Mouse (Mus musculus) lung, embryonic 15.5 days (tissue): Measurements from ENCODE around the gene Trim47. TPM values are rescaled to one million over a fixed set of nuclear protein-coding genes. Genes with fewer than 3 reads are reported as not detected.

ENCODE experiments used
- ATAC-seq: fragments of 200-750 bp; cut with Nextera tagmentation; 2 replicates; pipeline ENCODE4 v1.8.0; 2017; ENCODE audit warnings: moderate number of reproducible peaks, borderline replicate concordance; ENCODE audit not compliant: low FRiP score, low TSS enrichment; ENCODE audit errors: extremely low read depth
- H3K27ac ChIP-seq: fragments of 300-500 bp; sonication (generic); 2 replicates; pipeline ENCODE4 v1.5.1; 2015; ENCODE audit warnings: moderate library complexity, mild to moderate bottlenecking, inconsistent platforms
- H3K27me3 ChIP-seq: fragments of 300-500 bp; sonication (generic); 2 replicates; pipeline ENCODE4 v1.6.1; 2015; ENCODE audit warnings: inconsistent platforms
- H3K36me3 ChIP-seq: fragments of 300-500 bp; sonication (generic); 2 replicates; pipeline ENCODE4 v1.6.1; 2015; ENCODE audit warnings: inconsistent platforms
- H3K4me1 ChIP-seq: fragments of 300-500 bp; sonication (generic); 2 replicates; pipeline ENCODE4 v1.6.1; 2015; ENCODE audit warnings: inconsistent platforms
- H3K4me2 ChIP-seq: fragments of 300-500 bp; sonication (generic); 2 replicates; pipeline ENCODE4 v1.6.1; 2015; ENCODE audit warnings: inconsistent platforms, mild to moderate bottlenecking, moderate library complexity
- H3K4me3 ChIP-seq: fragments of 300-500 bp; sonication (generic); 2 replicates; pipeline ENCODE4 v1.5.1; 2015; ENCODE audit warnings: mild to moderate bottlenecking, inconsistent platforms
- H3K9ac ChIP-seq: fragments of 300-500 bp; sonication (generic); 2 replicates; pipeline ENCODE4 v1.6.1; 2015; ENCODE audit warnings: inconsistent platforms
- H3K9me3 ChIP-seq: fragments of 300-500 bp; sonication (generic); 2 replicates; pipeline ENCODE4 v1.6.1; 2016; ENCODE audit warnings: inconsistent platforms
- WGBS: fragments of 180-500 bp; shearing (Covaris S2); methylation state at CpG from one replicate; pipeline ENCODE4 v1.1.7; 2015; 5-methylcytosine and 5-hydroxymethylcytosine counted together
- polyA plus RNA-seq: library from polyadenylated mRNA; unstranded; fragments of >200 nt; fragmentation: Nextera tagmentation; extraction: Ambion mirVana; gene quantifications from 2 replicates; pipeline ENCODE4 v1.2.1, GENCODE M21; 2015

The Trim47 gene
- polyA plus RNA-seq, 1 experiment from 2014 or later, result 25.9 TPM

DNA sequence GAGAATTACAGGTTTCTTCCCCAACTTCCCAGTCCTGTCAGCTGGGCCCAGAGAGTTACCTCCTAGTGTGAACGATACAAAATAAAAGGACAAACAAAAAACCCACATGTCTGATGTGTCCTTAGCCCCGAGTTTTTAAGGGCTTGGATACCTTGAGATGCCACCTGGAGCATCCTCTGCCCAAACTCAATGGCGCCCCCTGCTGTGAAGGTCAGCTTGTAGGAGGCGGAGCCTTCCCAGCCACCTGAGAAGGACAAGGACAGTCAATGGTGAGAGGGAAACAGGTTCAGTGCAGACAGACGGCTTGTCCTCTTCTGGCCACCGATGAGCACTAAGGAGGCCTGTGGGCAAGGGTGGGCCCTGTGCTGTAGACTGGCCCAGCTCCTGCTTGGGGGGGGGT is 45.9 kb downstream of the Trim47 start:
- H3K9me3 ChIP-seq, result no peaks in the 10 kb centered on the region
- 71% methylated on average over 6 of the region's 6 CpGs for WGBS
- no peak overlapping the region for H3K9ac ChIP-seq
- peaks cover 27% of the 10 kb centered on the region for H3K4me1 ChIP-seq
- no peak overlapping the region for H3K4me2 ChIP-seq
- H3K27me3 ChIP-seq, result no peaks in the 10 kb centered on the region
- no peak overlapping the region for H3K4me3 ChIP-seq
- ATAC-seq, result no peak
- H3K36me3 ChIP-seq, result peaks cover 49% of the 10 kb centered on the region
- no peak overlapping the region for H3K27ac ChIP-seq

DNA sequence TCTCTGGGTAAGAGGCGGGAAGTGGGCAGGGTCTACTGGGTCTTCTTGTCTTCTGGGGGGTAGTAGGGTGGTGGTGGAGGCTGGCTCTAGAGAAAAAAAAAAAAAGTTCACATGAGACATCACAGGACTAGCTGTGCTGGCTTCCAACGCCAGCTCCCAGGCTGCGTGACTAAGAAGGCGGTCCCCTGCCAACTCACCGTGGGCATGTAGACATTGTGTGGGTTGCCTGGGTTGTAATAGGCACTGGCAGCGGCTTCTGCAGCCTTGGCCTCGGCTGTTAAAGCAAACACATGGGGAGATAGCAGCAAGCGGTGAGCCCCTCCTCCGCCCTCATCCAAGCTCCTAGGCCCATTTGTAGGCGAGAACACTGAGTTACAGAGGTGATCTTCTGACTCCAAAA is 47.5 kb downstream of the Trim47 start:
- H3K4me2 ChIP-seq, result no peak overlapping the region
- H3K9ac ChIP-seq, result no peak overlapping the region
- no peaks in the 10 kb centered on the region for H3K27me3 ChIP-seq
- no peak overlapping the region for H3K27ac ChIP-seq
- peaks cover 17% of the 10 kb centered on the region for H3K4me1 ChIP-seq
- H3K9me3 ChIP-seq, result no peaks in the 10 kb centered on the region
- 79% methylated on average over 10 of the region's 10 CpGs for whole genome bisulfite sequencing
- H3K36me3 ChIP-seq, result peaks cover 49% of the 10 kb centered on the region
- ATAC-seq, result no peak
- no peak overlapping the region for H3K4me3 ChIP-seq

DNA sequence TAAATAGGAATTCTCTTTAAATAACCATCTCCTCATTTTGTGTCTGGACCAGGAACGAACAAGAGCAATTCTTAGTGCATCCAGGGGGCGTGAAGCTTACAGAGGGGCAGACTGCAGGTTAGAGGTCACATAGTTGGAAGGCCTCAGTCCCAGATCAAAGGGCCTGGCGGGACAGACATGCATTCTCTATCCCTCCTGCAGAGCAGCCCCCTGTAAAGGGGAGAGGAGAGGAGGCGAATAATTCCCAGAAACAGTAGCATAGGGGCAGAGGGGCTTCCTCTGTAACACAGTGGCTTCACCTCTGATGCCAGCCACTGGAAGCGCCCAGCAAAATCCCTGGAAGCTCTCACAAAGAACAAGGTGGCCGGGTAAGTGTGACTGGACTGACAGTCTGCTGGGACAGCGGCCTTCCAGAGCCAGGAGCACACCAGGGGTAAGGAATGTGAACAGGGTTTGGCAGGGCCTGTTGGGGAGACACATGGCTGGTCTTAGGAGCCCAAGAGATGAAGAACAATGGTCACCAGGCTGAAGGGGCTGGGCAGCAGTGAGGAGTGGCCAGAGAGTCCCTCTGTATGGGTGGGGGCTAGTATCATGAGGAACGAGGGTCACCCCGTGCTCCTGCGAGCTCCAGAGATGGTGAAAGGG is 48.2 kb downstream of the Trim47 start:
- Histone ChIP-seq H3K9ac (no peak overlapping the region), H3K4me2 (no peak overlapping the region; the same call in 1 of the 2 replicates), H3K4me3 (no peak overlapping the region), H3K9me3 (no peaks in the 10 kb centered on the region), H3K4me1 (peaks cover 17% of the 10 kb centered on the region), H3K27me3 (no peaks in the 10 kb centered on the region), H3K36me3 (peaks cover 49% of the 10 kb centered on the region), H3K27ac (peak overlapping the region; percentile 35; the same call in 1 of the 2 replicates)
- ATAC-seq, result no peak
- 40% methylated on average over 10 of the region's 10 CpGs for WGBS

DNA sequence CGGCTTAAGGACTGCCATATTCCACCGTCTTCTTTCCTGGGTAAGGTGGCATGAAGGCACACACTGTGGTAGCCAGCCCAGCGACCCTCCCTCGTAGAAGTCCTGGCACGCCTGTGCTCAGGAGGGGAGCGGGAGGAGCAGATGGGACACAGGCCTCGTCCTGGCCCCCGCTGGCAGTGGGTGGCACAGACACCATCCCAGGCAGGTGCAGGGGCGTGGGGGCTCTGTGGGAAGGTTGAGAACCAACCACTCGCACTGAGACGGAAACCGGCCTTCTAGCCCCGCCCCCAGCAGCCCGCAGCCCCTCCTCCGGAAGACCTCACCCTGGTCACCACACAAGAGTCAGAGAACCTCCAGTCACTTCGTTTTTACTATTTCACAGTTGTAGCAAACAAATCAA is 48.8 kb downstream of the Trim47 start:
- Histone ChIP-seq H3K27ac (peak overlapping the region; percentile 82), H3K27me3 (no peaks in the 10 kb centered on the region), H3K4me3 (peak overlapping the region; percentile 27), H3K4me2 (peak overlapping the region; percentile 54), H3K9me3 (no peaks in the 10 kb centered on the region), H3K4me1 (peaks cover 17% of the 10 kb centered on the region), H3K9ac (no peak overlapping the region), H3K36me3 (peaks cover 43% of the 10 kb centered on the region)
- 11% methylated on average over 16 of the region's 16 CpGs for WGBS
- peak; percentile 22; the same call in 1 of the 2 replicates for ATAC-seq

DNA sequence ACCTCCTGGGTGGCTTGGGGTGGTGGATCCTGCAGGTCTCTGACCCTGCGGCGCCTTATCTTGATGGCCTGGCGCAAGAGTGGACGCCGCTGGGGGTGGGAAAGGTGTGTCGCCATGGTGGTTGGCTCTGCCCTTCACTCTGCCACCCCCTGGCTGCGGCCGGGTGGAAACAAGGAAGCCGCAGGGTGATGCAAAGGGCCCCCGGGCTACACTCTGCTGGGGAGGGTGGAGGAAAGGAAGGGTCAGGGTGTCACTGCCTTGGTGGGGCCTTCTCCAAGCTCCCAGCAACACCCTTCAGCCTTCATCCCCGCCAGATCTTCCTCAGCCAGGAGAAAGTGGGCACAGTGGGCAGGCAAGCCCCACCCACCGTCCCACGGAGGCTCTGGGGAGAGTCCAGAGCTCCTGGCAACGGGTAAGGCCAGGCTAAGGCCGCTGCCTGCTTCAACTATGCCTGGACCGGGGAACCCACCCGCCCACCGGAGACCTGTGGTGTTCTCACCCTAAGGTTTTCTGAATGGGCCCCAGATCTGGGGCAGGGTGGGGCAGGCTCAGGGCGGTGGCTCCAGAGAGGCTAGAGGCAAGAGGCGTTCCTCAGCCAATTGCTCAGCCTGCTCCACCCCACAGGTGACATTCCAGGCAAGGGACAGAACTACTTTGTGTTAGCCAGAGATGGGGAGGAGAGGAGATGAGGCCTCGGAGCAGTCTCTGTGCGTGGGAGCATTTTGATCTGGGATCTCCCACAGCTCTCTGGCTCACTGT is 49.4 kb downstream of the Trim47 start, which contains the start of gene Unc13d:
Unc13d (minus strand) TSS at position 516 of the 759 bp plus-strand sequence.
- WGBS, result 47% methylated on average over 22 of the region's 22 CpGs
- no peaks in the 10 kb centered on the region for H3K27me3 ChIP-seq
- H3K9me3 ChIP-seq, result no peaks in the 10 kb centered on the region
- peaks cover 39% of the 10 kb centered on the region for H3K36me3 ChIP-seq
- H3K4me1 ChIP-seq, result peaks cover 17% of the 10 kb centered on the region
- H3K4me3 ChIP-seq, result peak within 1 kb of the TSS; percentile 27
- peak within 1 kb of the TSS; percentile 54 for H3K4me2 ChIP-seq
- peak within 1 kb of the TSS; percentile 82 for H3K27ac ChIP-seq
- peak; percentile 65; the same call in 1 of the 2 replicates for ATAC-seq
- H3K9ac ChIP-seq, result peak within 1 kb of the TSS; percentile 24; the same call in 1 of the 2 replicates

DNA sequence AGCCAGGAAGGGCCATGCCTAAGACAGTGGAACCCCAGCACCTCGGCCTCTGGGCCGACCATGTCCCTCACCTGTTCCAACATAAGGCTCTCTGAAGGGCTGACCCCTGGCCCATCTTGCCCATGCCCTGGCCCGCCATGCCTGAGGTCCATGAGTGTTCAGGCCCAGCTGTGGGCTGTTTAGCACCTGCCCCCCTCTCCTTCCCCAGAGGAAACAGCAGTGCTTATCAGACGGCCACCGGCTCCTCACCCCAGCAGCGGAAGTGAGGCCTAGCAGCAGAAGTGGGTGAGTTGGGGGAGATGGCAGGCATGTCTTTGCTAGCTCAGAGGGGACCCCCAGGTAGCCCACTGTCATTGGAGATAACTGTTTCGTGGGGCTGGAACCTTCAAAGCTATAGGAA is 50.2 kb downstream of the Trim47 start:
- H3K27ac ChIP-seq, result no peak overlapping the region; the same call in 1 of the 2 replicates
- H3K4me3 ChIP-seq, result peak overlapping the region; percentile 27; the same call in 1 of the 2 replicates
- H3K27me3 ChIP-seq, result no peaks in the 10 kb centered on the region
- ATAC-seq, result no peak
- peak overlapping the region; percentile 54 for H3K4me2 ChIP-seq
- 0 out of 2 replicates have a peak overlapping the region, but pooled peaks have one; percentile 24 for H3K9ac ChIP-seq
- no peaks in the 10 kb centered on the region for H3K9me3 ChIP-seq
- WGBS, result 52% methylated on average over 7 of the region's 7 CpGs
- H3K36me3 ChIP-seq, result peaks cover 31% of the 10 kb centered on the region
- peaks cover 17% of the 10 kb centered on the region for H3K4me1 ChIP-seq

DNA sequence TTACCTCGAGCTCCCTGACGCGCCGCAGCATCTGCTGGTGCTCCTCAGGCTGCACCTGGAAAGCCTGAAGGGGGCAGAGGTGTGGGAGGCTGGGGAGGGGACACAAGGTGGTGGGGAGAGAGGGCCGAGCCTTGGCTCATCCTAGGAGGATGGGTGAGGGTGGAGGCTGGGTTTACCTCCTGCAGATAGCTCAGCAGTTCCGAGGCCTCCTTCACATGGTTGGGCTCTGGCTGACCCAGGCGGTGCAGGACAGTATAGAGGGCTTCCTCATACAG is 50.8 kb downstream of the Trim47 start:
- no peak overlapping the region for H3K9ac ChIP-seq
- no peak overlapping the region for H3K27ac ChIP-seq
- peaks cover 17% of the 10 kb centered on the region for H3K4me1 ChIP-seq
- no peak for ATAC-seq
- H3K4me3 ChIP-seq, result no peak overlapping the region
- no peak overlapping the region for H3K4me2 ChIP-seq
- H3K36me3 ChIP-seq, result peaks cover 25% of the 10 kb centered on the region
- 60% methylated on average over 7 of the region's 7 CpGs for WGBS
- no peaks in the 10 kb centered on the region for H3K27me3 ChIP-seq
- H3K9me3 ChIP-seq, result no peaks in the 10 kb centered on the region

DNA sequence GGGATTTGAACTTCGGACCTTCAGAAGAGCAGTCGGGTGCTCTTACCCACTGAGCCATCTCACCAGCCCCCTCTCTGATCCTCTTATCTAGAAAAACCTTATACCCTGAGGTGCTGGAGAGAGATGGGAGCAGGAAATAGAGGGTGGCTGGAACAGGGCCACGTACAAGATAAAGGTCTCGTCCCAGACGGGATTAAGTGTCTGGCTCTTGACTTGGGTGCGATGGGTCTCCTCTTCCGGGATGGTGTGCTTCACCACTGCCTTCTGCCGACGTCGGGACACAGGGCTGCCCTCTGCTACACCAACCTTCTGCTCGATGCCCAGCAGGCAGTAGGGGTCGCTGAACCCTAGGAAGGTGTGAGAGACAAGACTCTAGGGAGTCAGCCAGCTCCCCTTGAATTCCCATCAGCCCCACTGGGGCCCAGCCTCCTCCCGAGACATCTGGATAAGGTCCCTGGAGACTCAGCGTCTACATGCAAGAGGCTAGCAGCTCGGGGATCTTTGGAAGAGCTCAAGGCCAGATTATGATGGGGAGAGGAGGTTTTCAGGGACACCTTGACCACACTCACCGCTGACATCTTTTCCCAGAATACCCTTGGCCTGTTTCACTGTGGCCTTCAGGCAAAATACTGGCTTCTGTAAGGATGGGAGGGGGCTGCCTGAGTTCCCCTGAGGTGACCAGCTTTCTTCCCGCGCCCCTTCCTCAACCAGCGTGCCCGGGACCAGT is 51.3 kb downstream of the Trim47 start:
- ATAC-seq, result no peak
- Histone ChIP-seq H3K9ac (no peak overlapping the region), H3K4me1 (peaks cover 17% of the 10 kb centered on the region), H3K4me2 (no peak overlapping the region), H3K9me3 (no peaks in the 10 kb centered on the region), H3K4me3 (no peak overlapping the region), H3K36me3 (peaks cover 21% of the 10 kb centered on the region), H3K27me3 (no peaks in the 10 kb centered on the region), H3K27ac (no peak overlapping the region)
- 41% methylated on average over 20 of the region's 20 CpGs for WGBS

DNA sequence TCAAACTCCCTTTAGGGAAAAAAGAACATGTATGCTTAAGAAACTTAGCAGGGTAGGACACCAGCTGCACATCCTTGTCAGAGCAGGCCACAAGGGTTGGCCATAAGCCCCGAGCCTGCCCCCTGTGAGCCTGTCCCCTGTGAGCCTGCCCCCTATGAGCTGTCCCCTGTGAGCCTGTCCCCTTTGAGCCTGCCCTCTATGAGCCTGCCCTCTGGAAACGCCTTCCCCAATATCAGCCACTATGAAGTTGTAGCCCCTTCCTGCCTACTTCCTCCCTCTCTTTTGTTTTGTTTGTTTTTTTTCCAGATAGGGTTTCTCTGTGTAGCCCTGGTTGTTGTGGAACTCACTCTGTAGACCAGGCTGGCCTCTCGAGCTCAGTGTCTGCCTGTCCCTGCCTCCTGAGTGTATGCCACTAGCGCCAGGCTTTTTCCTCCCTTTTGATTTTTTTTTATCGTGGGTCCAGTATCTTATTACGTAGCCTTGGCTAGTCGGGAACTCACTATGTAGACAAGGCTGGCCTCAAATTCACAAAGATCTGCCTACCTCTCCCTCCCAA is 52.5 kb downstream of the Trim47 start:
- Histone ChIP-seq H3K9me3 (no peaks in the 10 kb centered on the region), H3K9ac (no peak overlapping the region), H3K27ac (no peak overlapping the region), H3K36me3 (peaks cover 9% of the 10 kb centered on the region), H3K4me1 (peaks cover 17% of the 10 kb centered on the region), H3K4me3 (no peak overlapping the region), H3K4me2 (no peak overlapping the region), H3K27me3 (no peaks in the 10 kb centered on the region)
- 56% methylated on average over 7 of the region's 7 CpGs for WGBS
- no peak for ATAC-seq

DNA sequence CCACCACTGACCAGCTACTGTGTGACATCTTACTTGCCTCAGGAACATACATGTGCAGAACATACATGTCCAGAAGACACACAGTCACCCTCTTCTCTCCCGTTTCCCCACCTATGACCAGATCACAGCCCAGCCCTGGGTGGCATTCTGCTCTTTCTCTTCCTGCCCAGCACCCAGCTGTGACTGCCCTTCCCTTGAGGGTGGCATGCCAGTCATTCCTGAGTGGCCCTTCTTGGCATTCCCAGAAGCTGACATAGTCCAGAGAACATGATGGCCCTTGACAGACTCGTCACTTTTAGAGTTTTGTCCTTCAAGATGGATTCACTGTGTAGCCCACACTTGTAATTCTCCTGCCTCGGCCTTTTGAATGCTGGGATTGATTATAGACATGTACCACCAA is 54.4 kb downstream of the Trim47 start:
- WGBS, result 55% methylated on average over 3 of the region's 3 CpGs
- Histone ChIP-seq H3K9ac (no peak overlapping the region), H3K4me1 (peaks cover 7% of the 10 kb centered on the region; the same call in 1 of the 2 replicates), H3K9me3 (no peaks in the 10 kb centered on the region), H3K27ac (no peak overlapping the region), H3K4me2 (no peak overlapping the region), H3K27me3 (no peaks in the 10 kb centered on the region), H3K4me3 (no peak overlapping the region), H3K36me3 (no peaks in the 10 kb centered on the region)
- ATAC-seq, result no peak

DNA sequence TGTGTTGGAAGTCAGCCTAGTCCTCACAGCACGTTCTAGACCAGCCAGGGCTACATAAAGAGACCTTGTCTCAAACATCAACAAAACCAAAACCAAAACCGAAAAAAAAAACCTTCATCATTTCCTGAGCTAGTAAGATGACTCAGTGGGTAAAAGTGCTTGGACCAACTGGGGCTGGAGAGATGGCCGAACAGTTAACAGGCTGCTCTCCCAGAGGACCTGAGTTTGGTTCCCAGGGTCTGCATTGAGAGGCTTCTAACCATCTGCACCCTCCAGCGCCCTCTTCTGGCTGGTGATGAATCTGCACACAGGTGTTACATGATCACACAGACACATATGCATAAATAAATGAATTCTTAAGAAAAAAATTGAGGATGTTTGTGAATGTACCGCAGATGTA is 55.5 kb downstream of the Trim47 start:
- H3K27me3 ChIP-seq, result no peaks in the 10 kb centered on the region
- 60% methylated on average over 5 of the region's 5 CpGs for WGBS
- no peak overlapping the region for H3K9ac ChIP-seq
- H3K4me3 ChIP-seq, result no peak overlapping the region
- H3K4me1 ChIP-seq, result no peaks in the 10 kb centered on the region
- no peak for ATAC-seq
- no peak overlapping the region for H3K4me2 ChIP-seq
- H3K9me3 ChIP-seq, result no peaks in the 10 kb centered on the region
- H3K27ac ChIP-seq, result no peak overlapping the region
- H3K36me3 ChIP-seq, result no peaks in the 10 kb centered on the region
